In genomic region chr9:12380732-12381645, GRCm38 (mm10) we compare ENCODE assay signal across 10 mouse cellular contexts.
DNase-seq lines count a peak whose midpoint lies in the region; ATAC-seq and TF ChIP-seq lines count a peak whose summit lies in the region.
"Had no signal": no experiment of that assay in that cellular context is flagged by ENCODE, and none has a peak within 500 bp of the region (broad histone marks: within the 10 kb centered on the region; RNA-seq: fewer than 3 reads in every experiment).

No protein-coding gene starts in this region.

- peak; percentile 35 to 58 for DNase-seq in cerebellum, postnatal 14 days
- DNase-seq in cerebellum, postnatal 4 days (ENCODE audit: low spot score in 2 of 2): no peak
- no peak for DNase-seq in limb, embryonic 10.5 days (ENCODE audit: low spot score)
- peak; percentile 76 for DNase-seq in kidney, adult 2 months
- DNase-seq in thymus, postnatal 10 days (ENCODE audit: low spot score in 2 of 2): no peak
- no peak for DNase-seq in thymus, postnatal 14 days

- H3K27me3 ChIP-seq in limb, embryonic 13.5 days: no peaks in the 10 kb centered on the region
- no peaks in the 10 kb centered on the region for H3K27me3 ChIP-seq in limb, embryonic 10.5 days (ENCODE audit: low read depth, poor library complexity, severe bottlenecking)
- no peaks in the 10 kb centered on the region for H3K27me3 ChIP-seq in kidney, adult 2 months (replicated peaks; ENCODE audit: control insufficient read depth, insufficient read depth, low read length)
- H3K27me3 ChIP-seq in neural tube, embryonic 14.5 days (ENCODE audit: control insufficient read depth, insufficient read depth, low read length): no peaks in the 10 kb centered on the region

- H3K36me3 ChIP-seq in limb, embryonic 13.5 days: no peaks in the 10 kb centered on the region
- no peaks in the 10 kb centered on the region for H3K36me3 ChIP-seq in limb, embryonic 10.5 days
- H3K36me3 ChIP-seq in kidney, adult 2 months (ENCODE audit: control insufficient read depth, insufficient read depth, low read length): no peaks in the 10 kb centered on the region
- no peaks in the 10 kb centered on the region for H3K36me3 ChIP-seq in neural tube, embryonic 14.5 days (ENCODE audit: control insufficient read depth, insufficient read depth, low read length)

- no peak for TF ChIP-seq POLR2A in kidney, adult 2 months (IDR thresholded peaks at IDR 0.05; ENCODE audit: low read depth, low read length)

- WGBS in limb, embryonic 13.5 days: 10% methylated on average over 4 of the region's 4 CpGs
- 22% methylated on average over 4 of the region's 4 CpGs for WGBS in limb, embryonic 10.5 days
- WGBS in kidney, adult 2 months: 8% methylated on average over 4 of the region's 4 CpGs
- 9% methylated on average over 4 of the region's 4 CpGs for WGBS in neural tube, embryonic 14.5 days

- H3K9me3 ChIP-seq in limb, embryonic 13.5 days: no peaks in the 10 kb centered on the region
- no peaks in the 10 kb centered on the region for H3K9me3 ChIP-seq in limb, embryonic 10.5 days (replicated peaks)
- no peaks in the 10 kb centered on the region for H3K9me3 ChIP-seq in neural tube, embryonic 14.5 days (ENCODE audit: control insufficient read depth, low read length)

- no peaks in the 10 kb centered on the region for H3K4me1 ChIP-seq in limb, embryonic 13.5 days
- no peaks in the 10 kb centered on the region for H3K4me1 ChIP-seq in limb, embryonic 10.5 days
- H3K4me1 ChIP-seq in kidney, adult 2 months (ENCODE audit: control insufficient read depth, insufficient read depth, low read length): peaks cover 3% of the 10 kb centered on the region; the same call in 1 of the 2 replicates
- H3K4me1 ChIP-seq in neural tube, embryonic 14.5 days (ENCODE audit: control insufficient read depth, insufficient read depth, low read length): no peaks in the 10 kb centered on the region

- no peak overlapping the region for H3K4me3 ChIP-seq in limb, embryonic 13.5 days
- H3K4me3 ChIP-seq in limb, embryonic 10.5 days: no peak overlapping the region
- no peak overlapping the region for H3K4me3 ChIP-seq in kidney, adult 2 months (ENCODE audit: insufficient read depth, low read depth, low read length)
- no peak overlapping the region for H3K4me3 ChIP-seq in neural tube, embryonic 14.5 days (ENCODE audit: low read depth, low read length)

- TF ChIP-seq CTCF in kidney, adult 2 months (conservative IDR thresholded peaks at IDR 0.05; ENCODE audit: insufficient read depth, insufficient read length, low read depth, low read length): no peak

- H3K9ac ChIP-seq in limb, embryonic 13.5 days: no peak overlapping the region
- H3K9ac ChIP-seq in neural tube, embryonic 14.5 days (replicated peaks; ENCODE audit: low read depth, low read length): no peak overlapping the region
- H3K9ac ChIP-seq: liver, embryonic 14.5 days had no signal

- H3K4me2 ChIP-seq in limb, embryonic 13.5 days (replicated peaks): no peak overlapping the region
- no peak overlapping the region for H3K4me2 ChIP-seq in neural tube, embryonic 14.5 days (ENCODE audit: low read depth, low read length)

- no peak overlapping the region for H3K27ac ChIP-seq in limb, embryonic 13.5 days
- no peak overlapping the region for H3K27ac ChIP-seq in limb, embryonic 10.5 days
- peak overlapping the region; percentile 76 for H3K27ac ChIP-seq in kidney, adult 2 months (ENCODE audit: insufficient read depth, low read depth, low read length)
- no peak overlapping the region for H3K27ac ChIP-seq in neural tube, embryonic 14.5 days (ENCODE audit: low read depth, low read length)
- H3K27ac ChIP-seq: liver, embryonic 14.5 days had no signal

- peak; percentile 24; the same call in 1 of the 2 replicates for ATAC-seq in limb, embryonic 13.5 days (ENCODE audit: low FRiP score, low read depth)
- ATAC-seq in neural tube, embryonic 14.5 days (ENCODE audit: low read depth): peak; percentile 63; the same call in 1 of the 2 replicates
- ATAC-seq: intestine, postnatal 0 days had no signal

Comparison
In these comparisons a context has a peak if more than half of its experiments do, and no peak if none do; other contexts are left out.
1. DNase-seq: peak in cerebellum, postnatal 14 days (2 of 2) and kidney, adult 2 months (single experiment); none in cerebellum, postnatal 4 days (0 of 2), limb, embryonic 10.5 days (single experiment), thymus, postnatal 10 days (0 of 2) and thymus, postnatal 14 days (single experiment).